In genomic region chr7:80171345-80171744, GRCm38 (mm10) we compare ENCODE assay signal across 9 mouse cellular contexts. TPM values are rescaled to one million over a fixed set of nuclear protein-coding genes. Genes with fewer than 3 reads are reported as not detected.
A peak's percentile ranks its signal among the peaks of the same experiment; 100 is the strongest.
DNase-seq lines count a peak whose midpoint lies in the region; ATAC-seq and TF ChIP-seq lines count a peak whose summit lies in the region.
"Had no signal": no experiment of that assay in that cellular context is flagged by ENCODE, and none has a peak within 500 bp of the region (broad histone marks: within the 10 kb centered on the region; RNA-seq: fewer than 3 reads in every experiment).

No protein-coding gene starts in this region.

- peak; percentile 47 for DNase-seq in gastrocnemius, adult 2 months
- DNase-seq in gastrocnemius, postnatal 36 days, result no peak
- peak; percentile 57 for DNase-seq in urinary bladder, postnatal 14 days (ENCODE audit: low spot score)
- no peak for DNase-seq in urinary bladder, postnatal 25 days (ENCODE audit: low spot score)
- peak; percentile 84 for DNase-seq in testis, postnatal 10 days (ENCODE audit: low spot score)

- H3K36me3 ChIP-seq in hindbrain, embryonic 13.5 days, result no peaks in the 10 kb centered on the region
- H3K36me3 ChIP-seq in limb, embryonic 15.5 days, result no peaks in the 10 kb centered on the region
- H3K36me3 ChIP-seq: liver, embryonic 15.5 days had no signal

- H3K9ac ChIP-seq in hindbrain, embryonic 13.5 days, result 0 out of 2 replicates have a peak overlapping the region, but pooled peaks have one; percentile 35
- no peak overlapping the region for H3K9ac ChIP-seq in limb, embryonic 15.5 days
- H3K9ac ChIP-seq: liver, embryonic 15.5 days had no signal

- WGBS in hindbrain, embryonic 13.5 days, result 34% methylated on average over 8 of the region's 8 CpGs
- WGBS in limb, embryonic 15.5 days, result 25% methylated on average over 8 of the region's 8 CpGs

- H3K9me3 ChIP-seq in hindbrain, embryonic 13.5 days, result no peaks in the 10 kb centered on the region
- no peaks in the 10 kb centered on the region for H3K9me3 ChIP-seq in limb, embryonic 15.5 days
- H3K9me3 ChIP-seq: liver, embryonic 15.5 days had no signal

- no peak overlapping the region for H3K4me3 ChIP-seq in gastrocnemius, adult 2 months
- H3K4me3 ChIP-seq in hindbrain, embryonic 13.5 days, result no peak overlapping the region
- H3K4me3 ChIP-seq in limb, embryonic 15.5 days, result no peak overlapping the region
- H3K4me3 ChIP-seq: liver, embryonic 15.5 days had no signal

- no peaks in the 10 kb centered on the region for H3K27me3 ChIP-seq in hindbrain, embryonic 13.5 days
- no peaks in the 10 kb centered on the region for H3K27me3 ChIP-seq in limb, embryonic 15.5 days
- H3K27me3 ChIP-seq: liver, embryonic 15.5 days had no signal

- H3K27ac ChIP-seq in gastrocnemius, adult 2 months, result no peak overlapping the region
- peak overlapping the region; percentile 63 for H3K27ac ChIP-seq in hindbrain, embryonic 13.5 days
- H3K27ac ChIP-seq in limb, embryonic 15.5 days, result 0 out of 2 replicates have a peak overlapping the region, but pooled peaks have one; percentile 9
- H3K27ac ChIP-seq: liver, embryonic 15.5 days had no signal

- ATAC-seq in hindbrain, embryonic 13.5 days (ENCODE audit: low FRiP score), result peak; percentile 65
- no peak for ATAC-seq in limb, embryonic 15.5 days (ENCODE audit: insufficient number of reproducible peaks, low FRiP score, low TSS enrichment, low read depth)
- ATAC-seq in erythroblast, adult 5-6 weeks (replicated peaks; ENCODE audit: low FRiP score, poor library complexity, severe bottlenecking), result no peak

- TF ChIP-seq CTCF in gastrocnemius, adult 2 months (IDR thresholded peaks at IDR 0.05), result no peak

- H3K4me1 ChIP-seq in hindbrain, embryonic 13.5 days (replicated peaks), result peaks cover 11% of the 10 kb centered on the region
- peaks cover 14% of the 10 kb centered on the region for H3K4me1 ChIP-seq in limb, embryonic 15.5 days

- H3K4me2 ChIP-seq in hindbrain, embryonic 13.5 days, result no peak overlapping the region
- H3K4me2 ChIP-seq in limb, embryonic 15.5 days, result no peak overlapping the region
- H3K4me2 ChIP-seq: liver, embryonic 15.5 days had no signal

- intact Hi-C loops in gastrocnemius, adult 2 months (cut with DNase I), result no loop called here
- intact Hi-C loops in gastrocnemius, postnatal 36 days (cut with DNase I), result no loop called here

RNA-seq across cellular contexts. Expression of gene Sema4b, which starts 15.3 kb away (rescaled TPM):
- 1 to 10 TPM; 1.8 to 2.1 TPM for total RNA-seq in gastrocnemius, adult 2 months (2021)
- total RNA-seq in gastrocnemius, postnatal 36 days (2021), result 1 to 10 TPM; 1.6 TPM
- 23.9 and 26.5 TPM in 2 replicates for polyA plus RNA-seq in hindbrain, embryonic 13.5 days (2015; fragmentation: Nextera tagmentation; extraction: Ambion mirVana)
- 16.5 and 18.1 TPM in 2 replicates for polyA plus RNA-seq in limb, embryonic 15.5 days (2015; fragmentation: Nextera tagmentation; extraction: Ambion mirVana)
- 19.9 and 22.1 TPM in 2 replicates for total RNA-seq in erythroblast, adult 5-6 weeks (2015; ENCODE audit: low replicate concordance)
- 33.7 and 49.8 TPM in 2 replicates for total RNA-seq in erythroblast, adult 5-6 weeks (2017; ENCODE audit: low replicate concordance)

RNA-seq across cellular contexts. Expression of gene Idh2, which starts 56.2 kb away (rescaled TPM):
- total RNA-seq in gastrocnemius, adult 2 months (2021), result 100 to 1,000 TPM; 236 to 647 TPM
- total RNA-seq in gastrocnemius, postnatal 36 days (2021), result 100 to 1,000 TPM; 186 to 375 TPM
- 237 and 256 TPM in 2 replicates for polyA plus RNA-seq in hindbrain, embryonic 13.5 days (2015; fragmentation: Nextera tagmentation; extraction: Ambion mirVana)
- polyA plus RNA-seq in limb, embryonic 15.5 days (2015; fragmentation: Nextera tagmentation; extraction: Ambion mirVana), result 546 and 644 TPM in 2 replicates
- total RNA-seq in erythroblast, adult 5-6 weeks (2015; ENCODE audit: low replicate concordance), result 20.3 and 31.3 TPM in 2 replicates
- 17.6 and 24.5 TPM in 2 replicates for total RNA-seq in erythroblast, adult 5-6 weeks (2017; ENCODE audit: low replicate concordance)

Comparison
In these comparisons a context has a peak if more than half of its experiments do, and no peak if none do; other contexts are left out.
1. DNase-seq: peak in gastrocnemius, adult 2 months (single experiment), urinary bladder, postnatal 14 days (single experiment) and testis, postnatal 10 days (single experiment); none in gastrocnemius, postnatal 36 days (0 of 2) and urinary bladder, postnatal 25 days (single experiment).
2. RNA of gene Sema4b, which starts 15.3 kb away (total RNA-seq): 19.9 to 49.8 TPM in erythroblast, adult 5-6 weeks; 1.8 to 2.1 TPM in gastrocnemius, adult 2 months and 1.6 TPM in gastrocnemius, postnatal 36 days; every median in the first group is over 4 times any median in the second.
3. RNA of gene Idh2, which starts 56.2 kb away (total RNA-seq): 236 to 647 TPM in gastrocnemius, adult 2 months and 186 to 375 TPM in gastrocnemius, postnatal 36 days; 17.6 to 31.3 TPM in erythroblast, adult 5-6 weeks; every median in the first group is over 4 times any median in the second.